In genomic region chr4:118350864-118351263, GRCm38 (mm10) we compare ENCODE assay signal across 31 mouse cellular contexts.
"Had no signal": no experiment of that assay in that cellular context is flagged by ENCODE, and none has a peak within 500 bp of the region (broad histone marks: within the 10 kb centered on the region; RNA-seq: fewer than 3 reads in every experiment).

No protein-coding gene starts in this region.

- DNase-seq: left cerebral cortex, postnatal 4 days; liver; liver, embryonic 13.5 days; liver, postnatal 0 days; lung, adult 18-20 months; lung, adult 2 months; lung, embryonic 14.5 days; lung, postnatal 10 days; lung, postnatal 14 days; lung, postnatal 36 days; lung, postnatal 4 days; midbrain, embryonic 14.5 days had no signal

- H3K27me3 ChIP-seq: limb, embryonic 12.5 days; limb, embryonic 13.5 days; limb, embryonic 15.5 days; liver, embryonic 13.5 days; liver, embryonic 15.5 days; lung, embryonic 15.5 days; midbrain, embryonic 12.5 days; midbrain, embryonic 13.5 days; midbrain, embryonic 15.5 days; neural tube, embryonic 12.5 days had no signal

- H3K4me1 ChIP-seq: limb, embryonic 12.5 days; liver, embryonic 15.5 days; lung, embryonic 15.5 days; midbrain, embryonic 10.5 days; midbrain, embryonic 12.5 days; midbrain, embryonic 13.5 days; midbrain, embryonic 15.5 days; neural tube, embryonic 12.5 days had no signal

- ATAC-seq: liver, embryonic 12.5 days; liver, postnatal 0 days; lung, postnatal 0 days; midbrain, embryonic 13.5 days; midbrain, embryonic 15.5 days had no signal

- H3K36me3 ChIP-seq: limb, embryonic 10.5 days; limb, embryonic 12.5 days; limb, embryonic 13.5 days; limb, embryonic 15.5 days; liver, embryonic 12.5 days; liver, embryonic 13.5 days; liver, embryonic 15.5 days; lung, embryonic 15.5 days; midbrain, embryonic 10.5 days; midbrain, embryonic 12.5 days; midbrain, embryonic 13.5 days; midbrain, embryonic 15.5 days; neural tube, embryonic 12.5 days had no signal

- H3K27ac ChIP-seq: left cerebral cortex, adult 2 months; limb, embryonic 10.5 days; limb, embryonic 12.5 days; limb, embryonic 13.5 days; limb, embryonic 15.5 days; liver, embryonic 12.5 days; liver, embryonic 13.5 days; liver, embryonic 14.5 days; liver, embryonic 15.5 days; lung, embryonic 15.5 days; macrophage; midbrain, embryonic 10.5 days; midbrain, embryonic 12.5 days; midbrain, embryonic 13.5 days; midbrain, embryonic 15.5 days; neural tube, embryonic 12.5 days had no signal

- H3K9me3 ChIP-seq: limb, embryonic 10.5 days; limb, embryonic 12.5 days; limb, embryonic 13.5 days; limb, embryonic 15.5 days; liver, embryonic 13.5 days; lung, embryonic 15.5 days; midbrain, embryonic 10.5 days; midbrain, embryonic 12.5 days; midbrain, embryonic 13.5 days; midbrain, embryonic 15.5 days; neural tube, embryonic 12.5 days had no signal

- H3K4me2 ChIP-seq: limb, embryonic 12.5 days; limb, embryonic 13.5 days; limb, embryonic 15.5 days; liver, embryonic 11.5 days; liver, embryonic 12.5 days; liver, embryonic 13.5 days; liver, embryonic 15.5 days; lung, embryonic 14.5 days; lung, embryonic 15.5 days; midbrain, embryonic 12.5 days; midbrain, embryonic 13.5 days; midbrain, embryonic 15.5 days; neural tube, embryonic 12.5 days had no signal

- H3K4me3 ChIP-seq: left cerebral cortex, adult 2 months; limb, embryonic 10.5 days; limb, embryonic 12.5 days; limb, embryonic 13.5 days; limb, embryonic 15.5 days; liver, embryonic 12.5 days; liver, embryonic 13.5 days; liver, embryonic 15.5 days; lung, embryonic 15.5 days; megakaryocyte, embryonic 14.5 days; midbrain, embryonic 10.5 days; midbrain, embryonic 12.5 days; midbrain, embryonic 13.5 days; midbrain, embryonic 15.5 days; myocyte; neural tube, embryonic 12.5 days had no signal

- H3K9ac ChIP-seq: limb, embryonic 12.5 days; limb, embryonic 13.5 days; limb, embryonic 15.5 days; liver, embryonic 12.5 days; liver, embryonic 13.5 days; liver, embryonic 14.5 days; liver, embryonic 15.5 days; liver, postnatal 0 days; lung, embryonic 14.5 days; lung, embryonic 15.5 days; midbrain, embryonic 12.5 days; midbrain, embryonic 13.5 days; midbrain, embryonic 15.5 days; neural tube, embryonic 12.5 days had no signal
